Mouse (Mus musculus) heart, embryonic 16.5 days (tissue): Measurements from ENCODE around the gene Psmd9. TPM values are rescaled to one million over a fixed set of nuclear protein-coding genes. Genes with fewer than 3 reads are reported as not detected.
"Not testable (repeated sequence)": the region's sequence is repeated elsewhere in the genome, so short reads cannot be mapped to it uniquely, and the experiment has no call there.

Experiments used
- ATAC-seq: fragments of 200-750 bp; cut with Nextera tagmentation; replicated peaks from 2 replicates; pipeline ENCODE4 v1.8.0; 2017; ENCODE audit warnings: moderate number of reproducible peaks; ENCODE audit not compliant: insufficient read depth, low FRiP score; ENCODE audit errors: extremely low read depth
- H3K27ac ChIP-seq: fragments of 300-500 bp; sonication (generic); 2 replicates; pipeline ENCODE4 v1.5.1; 2014; ENCODE audit warnings: mild to moderate bottlenecking, low read length, control low read depth, moderate library complexity
- H3K27me3 ChIP-seq: fragments of 300-500 bp; sonication (generic); 2 replicates; pipeline ENCODE4 v1.6.1; 2014; ENCODE audit warnings: low read length, mixed read lengths; ENCODE audit not compliant: control insufficient read depth, insufficient read depth
- H3K36me3 ChIP-seq: fragments of 300-500 bp; sonication (generic); 2 replicates; pipeline ENCODE4 v1.6.1; 2014; ENCODE audit not compliant: control insufficient read depth, insufficient read depth
- H3K4me1 ChIP-seq: fragments of 300-500 bp; sonication (generic); 2 replicates; pipeline ENCODE4 v1.6.1; 2014; ENCODE audit warnings: low read length, mixed read lengths; ENCODE audit not compliant: control insufficient read depth, insufficient read depth
- H3K4me2 ChIP-seq: fragments of 300-500 bp; sonication (generic); 2 replicates; pipeline ENCODE4 v1.6.1; 2014; ENCODE audit warnings: low read depth, mild to moderate bottlenecking, control low read depth, low read length
- H3K4me3 ChIP-seq: fragments of 300-500 bp; sonication (generic); 2 replicates; pipeline ENCODE4 v1.5.1; 2014; ENCODE audit warnings: mild to moderate bottlenecking, control low read depth, low read length
- H3K9ac ChIP-seq: fragments of 300-500 bp; sonication (generic); 2 replicates; pipeline ENCODE4 v1.6.1; 2014; ENCODE audit warnings: low read length, control low read depth
- H3K9me3 ChIP-seq: fragments of 300-500 bp; sonication (generic); replicated peaks from 2 replicates; pipeline ENCODE4 v1.6.1; 2016; ENCODE audit warnings: low read length; ENCODE audit not compliant: control insufficient read depth
- WGBS: fragments of 180-500 bp; shearing (Covaris S2); extraction: QIAGEN DNeasy Blood & Tissue Kit; methylation state at CpG from one replicate; pipeline ENCODE4 v1.1.7; 2014; 5-methylcytosine and 5-hydroxymethylcytosine counted together
- polyA plus RNA-seq: library from polyadenylated mRNA; unstranded; fragments of >200 nt; fragmentation: Nextera tagmentation; extraction: Ambion mirVana; gene quantifications from 2 replicates; pipeline ENCODE4 v1.2.1, GENCODE M21; 2015

The Psmd9 gene
- polyA plus RNA-seq, 1 experiment from 2014 or later = 60.0 TPM

GRCm38 (mm10) chr5:123192606-123193150 lies 23.5 kb downstream of the Psmd9 start:
- no peak overlapping the region for H3K4me3 ChIP-seq
- no peaks in the 10 kb centered on the region for H3K27me3 ChIP-seq
- H3K36me3 ChIP-seq = no peaks in the 10 kb centered on the region
- no peaks in the 10 kb centered on the region for H3K4me1 ChIP-seq
- H3K27ac ChIP-seq = no peak overlapping the region
- no peak overlapping the region for H3K9ac ChIP-seq
- no peak overlapping the region for H3K4me2 ChIP-seq
- WGBS = 62% methylated on average over 9 of the region's 9 CpGs
- ATAC-seq = no peak
- 0 out of 2 replicates have a peak, but pooled peaks cover 5% of the 10 kb centered on the region for H3K9me3 ChIP-seq

DNA sequence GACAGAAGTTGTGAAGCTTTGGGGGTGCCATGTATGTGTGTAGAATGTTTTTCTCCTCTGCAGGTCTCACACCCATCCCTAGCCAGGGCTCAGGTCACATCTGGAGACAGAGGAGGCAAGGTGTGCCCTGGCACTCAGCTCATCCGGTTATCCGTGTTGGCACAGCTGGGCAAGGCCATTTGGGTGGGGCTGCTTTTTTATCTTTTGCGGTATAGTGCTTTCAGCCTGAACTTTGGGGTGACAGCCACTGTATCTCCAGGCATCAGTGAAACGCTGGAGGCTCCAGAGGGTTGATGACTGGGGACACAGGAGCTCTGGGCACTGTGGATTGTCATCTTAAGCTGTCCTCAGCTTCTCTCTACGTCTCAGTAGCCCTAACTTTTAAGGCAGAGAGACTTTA lies 24.2 kb downstream of the Psmd9 start:
- Histone ChIP-seq H3K36me3 (no peaks in the 10 kb centered on the region), H3K27ac (no peak overlapping the region), H3K27me3 (no peaks in the 10 kb centered on the region), H3K9me3 (0 out of 2 replicates have a peak, but pooled peaks cover 5% of the 10 kb centered on the region), H3K4me3 (no peak overlapping the region), H3K4me1 (no peaks in the 10 kb centered on the region), H3K9ac (no peak overlapping the region), H3K4me2 (no peak overlapping the region)
- ATAC-seq = no peak
- 71% methylated on average over 5 of the region's 5 CpGs for WGBS

- WGBS = 80% methylated on average over 6 of the region's 6 CpGs
- H3K4me1 ChIP-seq = no peaks in the 10 kb centered on the region
- no peak overlapping the region for H3K4me3 ChIP-seq
- no peaks in the 10 kb centered on the region for H3K36me3 ChIP-seq
- ATAC-seq = no peak
- H3K27me3 ChIP-seq = no peaks in the 10 kb centered on the region
- H3K9me3 ChIP-seq = 0 out of 2 replicates have a peak, but pooled peaks cover 5% of the 10 kb centered on the region
- no peak overlapping the region for H3K4me2 ChIP-seq
- H3K9ac ChIP-seq = no peak overlapping the region
- no peak overlapping the region for H3K27ac ChIP-seq
These were observed 25.6 kb downstream of the Psmd9 start for GRCm38 (mm10) chr5:123194856-123195255.

DNA sequence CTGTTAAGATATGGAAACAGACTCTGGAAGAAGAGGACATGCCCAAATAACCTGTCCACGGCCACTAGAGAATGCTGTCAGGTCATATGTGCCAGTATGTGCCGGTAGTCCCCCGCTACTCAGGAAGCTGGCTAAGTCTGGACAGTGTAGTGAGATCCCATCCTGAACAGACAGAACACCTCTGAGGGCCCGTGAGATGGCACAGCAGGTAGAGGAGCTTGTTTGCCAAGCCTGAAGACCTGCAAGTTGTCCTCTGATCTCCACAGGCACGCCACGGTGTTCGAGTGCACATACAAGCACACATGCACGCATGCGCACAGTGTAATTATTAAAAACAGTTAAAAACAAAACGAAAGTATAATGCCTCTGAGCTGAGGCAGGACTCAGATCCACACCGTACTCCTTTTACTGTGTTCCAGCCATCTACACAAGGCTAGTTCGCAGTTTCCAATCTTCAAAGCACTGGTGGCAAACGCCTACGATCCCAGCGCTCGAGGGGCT lies 26.3 kb downstream of the Psmd9 start:
- no peak for ATAC-seq
- no peaks in the 10 kb centered on the region for H3K4me1 ChIP-seq
- H3K4me2 ChIP-seq = no peak overlapping the region
- no peak overlapping the region for H3K4me3 ChIP-seq
- H3K27me3 ChIP-seq = no peaks in the 10 kb centered on the region
- no peak overlapping the region for H3K27ac ChIP-seq
- H3K36me3 ChIP-seq = no peaks in the 10 kb centered on the region
- 87% methylated on average over 16 of the region's 16 CpGs for WGBS
- 0 out of 2 replicates have a peak, but pooled peaks cover 5% of the 10 kb centered on the region for H3K9me3 ChIP-seq
- no peak overlapping the region for H3K9ac ChIP-seq

DNA sequence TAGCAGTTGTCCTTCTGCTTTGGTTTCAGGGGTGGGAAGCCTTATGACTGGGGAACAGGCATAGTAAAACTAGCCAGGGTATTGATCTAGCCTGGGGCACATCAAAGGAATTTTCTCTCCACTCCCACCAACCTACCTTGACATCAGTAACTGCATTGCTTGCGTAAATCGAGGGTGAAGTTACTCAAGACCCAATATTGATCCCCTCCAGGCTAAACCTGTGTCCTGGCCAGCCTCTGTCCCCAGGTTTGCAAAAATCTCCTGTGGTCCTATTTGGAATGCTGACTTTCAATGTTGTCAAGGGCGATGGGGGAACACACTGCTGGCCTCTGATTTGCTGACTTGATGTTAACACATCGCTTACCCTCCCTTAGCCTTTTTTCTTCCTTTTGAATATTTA lies 27.5 kb downstream of the Psmd9 start:
- Histone ChIP-seq H3K9me3 (no peaks in the 10 kb centered on the region), H3K4me3 (no peak overlapping the region), H3K27me3 (no peaks in the 10 kb centered on the region), H3K27ac (no peak overlapping the region), H3K9ac (no peak overlapping the region), H3K36me3 (no peaks in the 10 kb centered on the region), H3K4me1 (no peaks in the 10 kb centered on the region), H3K4me2 (no peak overlapping the region)
- WGBS = 75% methylated on average over 4 of the region's 4 CpGs
- no peak for ATAC-seq

DNA sequence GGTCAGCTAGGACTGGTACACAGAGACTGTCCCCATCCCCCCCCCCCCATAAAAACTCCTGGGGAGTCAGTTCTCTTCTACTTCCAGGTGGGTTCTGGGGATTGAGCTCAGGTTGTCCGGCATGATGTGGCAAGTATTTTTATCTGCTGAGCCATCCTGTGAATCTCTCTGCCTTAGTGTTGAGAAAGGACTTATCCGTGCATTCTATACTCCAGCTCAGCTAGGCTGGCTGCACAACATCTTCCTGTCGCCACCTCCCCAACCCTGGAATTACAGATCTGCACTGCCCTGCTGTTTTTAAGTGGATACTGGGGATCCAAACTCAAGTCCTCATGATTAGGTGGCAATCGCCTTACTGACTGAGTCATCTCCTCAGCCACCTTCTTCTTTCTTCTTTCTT lies 29.3 kb downstream of the Psmd9 start:
- 64% methylated on average over 4 of the region's 4 CpGs for WGBS
- Histone ChIP-seq H3K27ac (no peak overlapping the region), H3K27me3 (no peaks in the 10 kb centered on the region), H3K4me1 (no peaks in the 10 kb centered on the region), H3K4me2 (no peak overlapping the region), H3K36me3 (no peaks in the 10 kb centered on the region), H3K9me3 (no peaks in the 10 kb centered on the region), H3K4me3 (no peak overlapping the region), H3K9ac (no peak overlapping the region)
- no peak for ATAC-seq

DNA sequence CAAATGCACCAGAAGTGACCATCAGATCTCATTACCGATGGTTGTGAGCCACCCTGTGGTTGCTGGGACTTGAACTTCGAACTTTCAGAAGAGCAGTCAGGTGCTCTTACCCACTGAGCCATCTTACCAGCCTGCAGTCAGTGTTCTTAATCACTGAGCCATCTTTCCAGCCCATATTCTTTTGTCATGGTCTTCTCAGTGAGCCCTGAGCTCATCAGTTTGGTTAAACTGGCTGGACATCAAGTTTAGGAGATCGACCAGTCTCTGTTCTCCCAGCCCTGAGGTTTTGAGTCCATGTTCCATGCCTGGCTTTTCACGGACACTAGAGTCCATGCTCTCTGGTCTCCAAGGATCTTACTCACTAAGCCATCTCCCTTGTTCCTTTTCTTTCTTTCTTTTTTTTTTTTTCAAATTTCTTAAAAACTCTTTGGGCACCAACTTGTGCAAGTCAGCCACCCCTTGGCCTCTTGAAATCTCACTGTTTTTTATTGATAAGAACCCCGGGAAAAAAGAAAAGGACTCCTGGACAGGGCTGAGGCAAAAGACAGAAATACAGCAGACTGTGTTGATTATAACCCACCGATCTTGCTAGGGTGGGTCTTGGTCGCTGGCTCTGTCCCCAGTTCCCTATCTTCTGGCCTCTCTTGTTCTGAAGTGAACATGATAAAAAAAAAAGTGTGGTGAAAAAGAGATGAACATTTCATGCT lies 31.8 kb downstream of the Psmd9 start:
- H3K4me2 ChIP-seq, H3K9ac ChIP-seq, H3K36me3 ChIP-seq, H3K9me3 ChIP-seq, H3K4me3 ChIP-seq, H3K27ac ChIP-seq, H3K27me3 ChIP-seq, H3K4me1 ChIP-seq, ATAC-seq: not testable (repeated sequence)
- WGBS = 82% methylated on average over 5 of the region's 7 CpGs

GRCm38 (mm10) chr5:123201523-123201892 lies 32.3 kb downstream of the Psmd9 start:
- no peak for ATAC-seq

GRCm38 (mm10) chr5:123201987-123202386 lies 32.8 kb downstream of the Psmd9 start:
- Histone ChIP-seq H3K27ac (no peak overlapping the region), H3K9me3 (no peaks in the 10 kb centered on the region), H3K4me1 (no peaks in the 10 kb centered on the region), H3K9ac (no peak overlapping the region), H3K4me2 (no peak overlapping the region), H3K4me3 (no peak overlapping the region), H3K36me3 (no peaks in the 10 kb centered on the region), H3K27me3 (no peaks in the 10 kb centered on the region)
- 58% methylated on average over 5 of the region's 5 CpGs for WGBS
- no peak for ATAC-seq

More at GRCm38 (mm10) chr5:123201523-123201892, 32.3 kb downstream of the Psmd9 start:
- H3K27ac ChIP-seq = no peak overlapping the region
- no peak overlapping the region for H3K9ac ChIP-seq
- H3K4me3 ChIP-seq = no peak overlapping the region
- no peaks in the 10 kb centered on the region for H3K36me3 ChIP-seq
- 74% methylated on average over 7 of the region's 7 CpGs for WGBS
- no peaks in the 10 kb centered on the region for H3K27me3 ChIP-seq
- H3K4me2 ChIP-seq = no peak overlapping the region
- H3K4me1 ChIP-seq = no peaks in the 10 kb centered on the region
- no peaks in the 10 kb centered on the region for H3K9me3 ChIP-seq
